Mouse (Mus musculus) lung, postnatal 0 days (tissue): ENCODE data around the gene Rdx. TPM values are rescaled to one million over a fixed set of nuclear protein-coding genes. Genes with fewer than 3 reads are reported as not detected.

ENCODE experiments used
- ATAC-seq: fragments of 200-750 bp; cut with Nextera tagmentation; 2 replicates; pipeline ENCODE4 v1.8.0; 2017; ENCODE audit warnings: moderate library complexity
- DNase-seq: peaks from one replicate; pipeline ENCODE4 v3.0.0-alpha.2; 2016; ENCODE audit warnings: low spot score
- H3K27ac ChIP-seq: fragments of 300-500 bp; sonication (generic); 2 replicates; pipeline ENCODE4 v1.5.1; 2014; ENCODE audit warnings: antibody characterized with exemption, mild to moderate bottlenecking, low read length, mixed read lengths
- H3K27me3 ChIP-seq: fragments of 300-500 bp; sonication (generic); replicated peaks from 2 replicates; pipeline ENCODE4 v1.6.1; 2014; ENCODE audit warnings: low read length, mixed read lengths; ENCODE audit not compliant: insufficient read depth
- H3K36me3 ChIP-seq: fragments of 300-500 bp; sonication (generic); 2 replicates; pipeline ENCODE4 v1.6.1; 2014; ENCODE audit warnings: low read length, mixed read lengths; ENCODE audit not compliant: insufficient read depth
- H3K4me1 ChIP-seq: fragments of 300-500 bp; sonication (generic); 2 replicates; pipeline ENCODE4 v1.6.1; 2014; ENCODE audit warnings: antibody characterized with exemption, low read depth, low read length, mixed read lengths; ENCODE audit not compliant: insufficient read depth
- H3K4me2 ChIP-seq: fragments of 300-500 bp; sonication (generic); replicated peaks from 2 replicates; pipeline ENCODE4 v1.6.1; 2014; ENCODE audit warnings: low read depth, mild to moderate bottlenecking, low read length, moderate library complexity, mixed read lengths
- H3K4me3 ChIP-seq: fragments of 300-500 bp; sonication (generic); 2 replicates; pipeline ENCODE4 v1.5.1; 2014; ENCODE audit warnings: low read depth, low read length
- H3K9ac ChIP-seq: fragments of 300-500 bp; sonication (generic); replicated peaks from 2 replicates; pipeline ENCODE4 v1.6.1; 2014; ENCODE audit warnings: low read depth, mild to moderate bottlenecking
- H3K9me3 ChIP-seq: fragments of 300-500 bp; sonication (generic); 2 replicates; pipeline ENCODE4 v1.6.1; 2016; ENCODE audit warnings: low read length, mixed read lengths
- CTCF ChIP-seq: IDR thresholded peaks from 2 replicates; pipeline ENCODE4 v1.5.1; 2016; ENCODE audit warnings: antibody characterized with exemption, mild to moderate bottlenecking
- EP300 ChIP-seq: IDR thresholded peaks from 2 replicates; pipeline ENCODE4 v1.6.1; 2016; ENCODE audit warnings: antibody characterized with exemption, mild to moderate bottlenecking, control low read depth
- WGBS: fragments of 180-500 bp; shearing (Covaris S2); extraction: QIAGEN DNeasy Blood & Tissue Kit; methylation state at CpG from one replicate; pipeline ENCODE4 v1.1.7; 2014; 5-methylcytosine and 5-hydroxymethylcytosine counted together
- polyA plus RNA-seq: library from polyadenylated mRNA; unstranded; fragments of >200 nt; fragmentation: Nextera tagmentation; extraction: Ambion mirVana; gene quantifications from 2 replicates; pipeline ENCODE4 v1.2.1, GENCODE M21; 2015

The Rdx gene
- polyA plus RNA-seq, 1 experiment from 2014 or later, result 143 TPM

- Histone ChIP-seq H3K27me3 (no peaks in the 10 kb centered on the region), H3K4me2 (no peak overlapping the region), H3K4me1 (no peaks in the 10 kb centered on the region), H3K36me3 (peaks cover 43% of the 10 kb centered on the region), H3K27ac (no peak overlapping the region), H3K9ac (no peak overlapping the region), H3K4me3 (no peak overlapping the region), H3K9me3 (no peaks in the 10 kb centered on the region)
- no peak for DNase-seq
- TF ChIP-seq EP300 (no peak), CTCF (0 out of 2 replicates have a peak, but pooled peaks have one; percentile 8)
- ATAC-seq, result no peak
Measured at GRCm38 (mm10) chr9:52072202-52072601, 25.2 kb downstream of the Rdx start.

- TF ChIP-seq CTCF (no peak), EP300 (no peak)
- no peaks in the 10 kb centered on the region for H3K27me3 ChIP-seq
- H3K4me3 ChIP-seq, result no peak overlapping the region
- H3K4me1 ChIP-seq, result no peaks in the 10 kb centered on the region
- H3K36me3 ChIP-seq, result peaks cover 32% of the 10 kb centered on the region
- ATAC-seq (no peak), DNase-seq (no peak)
- no peaks in the 10 kb centered on the region for H3K9me3 ChIP-seq
- no peak overlapping the region for H3K9ac ChIP-seq
- 96% methylated on average over 2 of the region's 2 CpGs for WGBS
- H3K4me2 ChIP-seq, result no peak overlapping the region
- no peak overlapping the region for H3K27ac ChIP-seq
Measured at GRCm38 (mm10) chr9:52076089-52076488, 29.1 kb downstream of the Rdx start.

GRCm38 (mm10) chr9:52077692-52078091, 30.7 kb downstream of the Rdx start:
- DNase-seq (no peak), ATAC-seq (no peak)
- H3K4me3 ChIP-seq, result no peak overlapping the region
- peaks cover 27% of the 10 kb centered on the region for H3K36me3 ChIP-seq
- TF ChIP-seq CTCF, result no peak
- no peak for TF ChIP-seq EP300
- no peaks in the 10 kb centered on the region for H3K9me3 ChIP-seq
- H3K4me2 ChIP-seq, result no peak overlapping the region
- no peaks in the 10 kb centered on the region for H3K27me3 ChIP-seq
- no peaks in the 10 kb centered on the region for H3K4me1 ChIP-seq
- 76% methylated on average over 1 of the region's 1 CpGs for WGBS
- no peak overlapping the region for H3K27ac ChIP-seq
- H3K9ac ChIP-seq, result no peak overlapping the region

- Histone ChIP-seq H3K27ac (no peak overlapping the region), H3K4me3 (no peak overlapping the region), H3K4me2 (no peak overlapping the region), H3K9ac (no peak overlapping the region), H3K36me3 (peaks cover 20% of the 10 kb centered on the region; the same call in 1 of the 2 replicates), H3K4me1 (no peaks in the 10 kb centered on the region), H3K9me3 (no peaks in the 10 kb centered on the region), H3K27me3 (no peaks in the 10 kb centered on the region)
- ATAC-seq (no peak), DNase-seq (no peak)
- 33% methylated on average over 2 of the region's 2 CpGs for WGBS
- TF ChIP-seq CTCF (no peak), EP300 (no peak)
Measured at GRCm38 (mm10) chr9:52081979-52082378, 35.0 kb downstream of the Rdx start.

- no peaks in the 10 kb centered on the region for H3K9me3 ChIP-seq
- WGBS, result 67% methylated on average over 4 of the region's 4 CpGs
- DNase-seq (no peak), ATAC-seq (no peak)
- H3K4me3 ChIP-seq, result no peak overlapping the region
- H3K36me3 ChIP-seq, result peaks cover 21% of the 10 kb centered on the region; the same call in 1 of the 2 replicates
- H3K4me1 ChIP-seq, result no peaks in the 10 kb centered on the region
- no peak overlapping the region for H3K4me2 ChIP-seq
- no peak for TF ChIP-seq CTCF
- no peak for TF ChIP-seq EP300
- no peak overlapping the region for H3K9ac ChIP-seq
- H3K27ac ChIP-seq, result no peak overlapping the region
- H3K27me3 ChIP-seq, result no peaks in the 10 kb centered on the region
Measured at GRCm38 (mm10) chr9:52082414-52082813, 35.4 kb downstream of the Rdx start.

GRCm38 (mm10) chr9:52091752-52092151, 44.8 kb downstream of the Rdx start:
- TF ChIP-seq EP300, result no peak
- TF ChIP-seq CTCF, result no peak
- H3K4me3 ChIP-seq, result no peak overlapping the region
- H3K4me2 ChIP-seq, result no peak overlapping the region
- 84% methylated on average over 9 of the region's 9 CpGs for WGBS
- no peaks in the 10 kb centered on the region for H3K9me3 ChIP-seq
- H3K36me3 ChIP-seq, result peaks cover 11% of the 10 kb centered on the region; the same call in 1 of the 2 replicates
- DNase-seq, result no peak
- H3K27me3 ChIP-seq, result no peaks in the 10 kb centered on the region
- no peaks in the 10 kb centered on the region for H3K4me1 ChIP-seq
- no peak overlapping the region for H3K27ac ChIP-seq
- H3K9ac ChIP-seq, result no peak overlapping the region
- ATAC-seq, result peak; percentile 12; the same call in 1 of the 2 replicates

GRCm38 (mm10) chr9:52092311-52092710, 45.3 kb downstream of the Rdx start:
- H3K4me2 ChIP-seq, result no peak overlapping the region
- peaks cover 5% of the 10 kb centered on the region; the same call in 1 of the 2 replicates for H3K36me3 ChIP-seq
- no peak for TF ChIP-seq CTCF
- no peak for TF ChIP-seq EP300
- H3K27ac ChIP-seq, result no peak overlapping the region
- no peak overlapping the region for H3K9ac ChIP-seq
- 79% methylated on average over 5 of the region's 5 CpGs for WGBS
- no peaks in the 10 kb centered on the region for H3K4me1 ChIP-seq
- no peak for ATAC-seq
- H3K4me3 ChIP-seq, result no peak overlapping the region
- H3K27me3 ChIP-seq, result no peaks in the 10 kb centered on the region
- H3K9me3 ChIP-seq, result no peaks in the 10 kb centered on the region
- no peak for DNase-seq
